Mouse (Mus musculus) fibroblast of lung, adult 2 months (primary cell): Measurements from ENCODE around the gene Ap4b1.
"Not testable (repeated sequence)": the region's sequence is repeated elsewhere in the genome, so short reads cannot be mapped to it uniquely, and the experiment has no call there.

ENCODE experiments used
- DNase-seq: peaks from one replicate; pipeline ENCODE4 v3.0.0-alpha.2; 2011; ENCODE audit warnings: low read depth

Gene Ap4b1

GRCm38 (mm10) chr3:103801631-103802531, 7.4 kb upstream of the Ap4b1 start:
- peak; percentile 82 for DNase-seq

DNA sequence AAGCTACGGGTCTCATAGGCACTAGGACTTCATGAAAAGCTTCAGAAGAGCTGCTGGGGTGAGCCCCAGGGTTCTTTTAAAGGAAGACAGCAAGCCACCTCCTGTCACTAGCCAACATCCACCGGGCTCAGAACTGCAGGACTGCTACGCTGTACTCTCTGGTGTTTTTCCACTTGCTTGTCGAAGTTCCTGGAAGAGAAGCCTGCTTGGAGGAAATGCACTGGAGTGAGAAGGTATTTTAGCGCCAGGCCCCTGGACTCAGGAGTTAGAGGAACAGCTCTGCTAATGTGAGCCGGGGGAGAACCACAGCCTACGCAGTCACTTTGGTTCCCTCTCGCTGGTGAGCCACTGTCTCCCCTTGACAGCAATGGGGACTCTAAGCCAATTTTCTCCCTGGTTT, 6.5 kb upstream of the Ap4b1 start:
- no peak for DNase-seq

- no peak for DNase-seq
These were observed 3.6 kb upstream of the Ap4b1 start for GRCm38 (mm10) chr3:103805671-103806070.

DNA sequence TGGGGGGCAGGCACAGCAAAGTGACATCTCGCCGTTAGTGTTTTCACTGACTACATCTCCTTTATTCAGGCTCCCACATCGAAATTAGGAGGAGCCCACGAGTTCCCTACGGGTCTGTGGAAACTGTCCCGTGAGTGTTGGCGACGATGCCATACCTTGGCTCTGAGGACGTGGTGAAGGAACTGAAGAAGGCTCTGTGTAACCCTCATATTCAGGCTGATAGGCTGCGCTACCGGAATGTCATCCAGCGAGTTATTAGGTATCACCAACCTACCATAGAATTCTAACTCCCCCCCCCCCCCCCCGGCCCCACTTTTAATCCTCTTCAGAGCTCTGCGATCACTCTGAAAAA, 455 bp downstream of the Ap4b1 start:
- no peak for DNase-seq

DNA sequence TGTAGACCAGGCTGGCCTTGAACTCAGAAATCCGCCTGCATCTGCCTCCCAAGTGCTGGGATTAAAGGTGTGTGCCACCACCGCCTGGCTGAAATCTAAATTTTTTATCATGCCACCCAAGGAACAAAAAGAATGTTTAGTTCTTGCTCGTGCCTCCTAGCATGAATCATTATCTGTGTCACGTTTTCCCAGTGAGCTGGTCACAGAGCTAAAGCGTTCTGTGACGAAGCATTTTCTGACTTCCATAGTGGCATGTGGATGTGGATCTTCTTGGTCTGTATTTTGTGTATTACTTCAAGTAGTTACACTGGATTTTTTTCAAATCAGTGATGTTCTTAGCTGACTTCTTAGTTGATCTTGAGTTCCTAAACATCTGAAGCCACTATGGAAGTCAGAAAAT, 1.6 kb downstream of the Ap4b1 start:
- no peak for DNase-seq

DNA sequence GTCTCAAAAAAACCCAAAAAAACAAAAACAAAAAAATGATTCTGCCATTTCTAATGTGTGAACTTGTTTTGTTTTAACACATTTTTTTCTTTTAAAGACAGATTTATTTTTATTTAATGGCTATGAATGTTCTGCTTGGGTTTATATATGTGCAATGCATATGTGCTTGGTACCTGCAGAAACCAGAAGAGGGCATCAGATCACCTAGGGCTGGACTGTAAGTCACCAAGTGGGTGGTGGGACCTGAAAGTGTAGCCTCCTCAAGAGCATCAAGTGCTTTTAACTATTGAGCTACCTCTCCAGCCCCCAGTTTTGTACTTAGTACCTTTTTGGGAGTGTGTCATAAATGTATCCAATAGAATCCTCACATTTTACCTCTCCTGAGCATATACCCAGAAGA, 18.2 kb downstream of the Ap4b1 start:
- DNase-seq = no peak

GRCm38 (mm10) chr3:103829036-103829435, 19.7 kb downstream of the Ap4b1 start:
- DNase-seq = no peak

- not testable (repeated sequence) for DNase-seq
These were observed 21.4 kb downstream of the Ap4b1 start for GRCm38 (mm10) chr3:103830681-103831080.

DNA sequence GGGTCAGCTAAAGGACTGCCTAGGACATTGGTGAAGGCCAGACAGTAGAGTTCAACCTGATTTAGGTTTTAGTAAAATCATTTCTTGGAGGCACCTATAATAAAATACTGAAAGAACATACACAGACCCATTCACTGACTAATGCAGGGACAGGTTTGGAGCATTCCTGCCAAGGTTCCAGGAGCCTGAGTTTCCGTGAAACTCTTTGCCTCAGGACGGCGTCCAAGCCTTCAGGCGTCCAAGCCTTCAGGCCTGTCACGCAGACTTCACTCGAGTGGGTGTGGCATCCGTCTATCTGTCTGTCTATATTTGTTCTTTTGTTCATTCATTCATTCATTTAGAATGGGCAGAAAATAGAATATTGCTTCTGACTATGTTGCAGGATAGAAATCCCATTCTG, 21.8 kb downstream of the Ap4b1 start:
- peak; percentile 21 for DNase-seq

GRCm38 (mm10) chr3:103832426-103832825, 23.1 kb downstream of the Ap4b1 start, which contains the start of gene Bcl2l15:
Gene Bcl2l15, plus strand, starts transcription at chr3:103832601.
- no peak for DNase-seq

DNA sequence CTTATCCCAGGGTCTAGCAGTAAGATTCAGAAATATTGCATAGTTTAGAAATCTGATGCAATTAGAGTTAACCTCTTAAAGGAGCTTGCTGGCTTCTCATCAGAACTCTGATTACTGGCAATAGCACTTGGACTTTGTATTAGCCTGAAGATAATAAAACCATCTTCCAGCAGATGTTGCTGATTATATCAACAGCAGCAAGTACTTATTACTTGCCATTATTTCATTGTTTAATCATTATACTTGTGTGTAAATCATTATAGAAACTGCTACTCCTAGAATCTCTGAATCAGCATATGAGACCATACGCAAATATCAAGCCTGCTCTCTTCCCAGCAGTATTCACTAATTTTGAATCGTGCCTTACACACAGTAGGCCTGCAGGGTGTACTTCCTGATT, 24.7 kb downstream of the Ap4b1 start:
- DNase-seq = no peak

GRCm38 (mm10) chr3:103835272-103835950, 26.1 kb downstream of the Ap4b1 start:
- DNase-seq = no peak

DNA sequence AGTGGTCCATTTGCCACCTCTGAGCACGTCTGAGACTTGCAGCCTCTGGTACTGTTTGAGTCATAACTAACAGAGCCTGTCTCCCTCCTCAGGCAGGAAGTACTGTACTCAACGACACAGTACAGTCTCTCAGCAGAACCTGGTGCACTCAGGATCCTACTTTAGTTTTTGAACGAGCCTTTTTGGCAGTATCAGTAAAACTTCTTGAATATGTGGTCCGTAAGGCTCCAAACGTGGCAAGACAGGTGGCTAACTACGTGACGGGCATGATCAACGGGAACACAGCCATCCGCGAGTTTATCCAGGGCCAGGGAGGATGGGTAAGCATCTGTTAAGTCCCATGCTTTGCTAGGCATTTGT, 26.6 kb downstream of the Ap4b1 start:
- DNase-seq = no peak

GRCm38 (mm10) chr3:103836453-103836852, 27.1 kb downstream of the Ap4b1 start:
- DNase-seq = no peak

- no peak for DNase-seq
These were observed 30.4 kb downstream of the Ap4b1 start for GRCm38 (mm10) chr3:103839711-103840110.

DNA sequence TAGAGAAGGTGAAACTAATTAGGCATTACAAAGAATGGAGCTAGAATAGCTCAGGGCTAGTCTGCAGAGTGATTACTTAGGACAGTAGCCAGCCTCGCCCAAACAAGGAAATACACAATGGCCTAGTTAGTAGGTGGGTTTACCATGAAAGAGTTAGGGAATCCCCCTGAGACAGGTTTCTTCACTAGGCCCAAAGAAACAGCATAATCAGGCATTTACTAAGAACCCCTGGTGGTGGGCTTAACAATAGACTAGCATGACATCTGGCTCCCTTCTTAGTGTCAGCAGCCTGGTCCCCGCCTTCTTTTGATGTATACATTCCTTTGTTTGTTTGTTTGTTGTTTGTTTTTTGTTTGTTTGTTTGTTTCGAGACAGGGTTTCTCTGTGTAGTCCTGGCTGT, 30.9 kb downstream of the Ap4b1 start:
- DNase-seq = not testable (repeated sequence)

- DNase-seq = not testable (repeated sequence)
These were observed 31.6 kb downstream of the Ap4b1 start for GRCm38 (mm10) chr3:103840946-103841345.

- DNase-seq = no peak
These were observed 41.5 kb downstream of the Ap4b1 start for GRCm38 (mm10) chr3:103850644-103851363.

DNA sequence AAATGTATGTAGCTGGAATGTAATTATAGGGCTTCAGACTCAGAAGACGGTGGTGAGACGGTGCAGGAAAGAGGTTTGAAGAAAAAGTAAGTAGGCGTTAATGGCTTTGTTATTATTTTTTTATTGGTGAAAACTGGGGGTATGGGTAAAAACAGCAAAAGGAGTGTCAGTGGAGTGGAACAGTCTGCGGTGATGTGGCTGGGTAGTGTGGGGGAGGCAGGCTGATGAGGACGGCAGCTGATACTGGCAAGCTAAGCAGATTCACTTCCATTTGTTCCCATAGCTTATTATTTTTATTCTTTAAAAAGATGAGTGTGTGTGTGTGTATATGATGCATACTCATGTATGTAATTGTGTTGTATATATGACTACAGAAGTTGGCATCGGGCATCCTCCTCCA, 42.2 kb downstream of the Ap4b1 start:
- no peak for DNase-seq

DNA sequence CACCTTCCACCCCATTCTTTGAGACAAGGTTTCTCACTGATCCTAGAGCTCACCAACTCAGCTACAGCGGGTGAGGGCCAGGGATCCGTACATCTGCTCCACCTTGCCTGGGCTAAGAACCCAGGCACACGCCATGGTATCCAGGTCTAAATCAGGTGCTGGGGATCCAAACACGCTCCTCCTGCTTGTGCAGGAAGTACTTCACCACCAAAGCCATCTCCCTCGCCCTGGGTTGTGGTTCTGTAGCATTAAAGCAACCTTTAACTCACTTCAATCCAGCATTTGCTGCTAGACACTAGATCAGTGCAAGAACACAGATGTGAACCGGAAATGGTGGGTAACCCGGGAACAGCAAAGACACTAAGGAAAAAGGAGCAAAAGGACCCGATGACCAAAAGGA, 42.6 kb downstream of the Ap4b1 start:
- DNase-seq = no peak

- DNase-seq = no peak
These were observed 43.4 kb downstream of the Ap4b1 start for GRCm38 (mm10) chr3:103852565-103853299.

GRCm38 (mm10) chr3:103853804-103854203, 44.5 kb downstream of the Ap4b1 start:
- no peak for DNase-seq
